Mouse (Mus musculus): ENCODE data around the gene Ykt6. TPM values are rescaled to one million over a fixed set of nuclear protein-coding genes. Genes with fewer than 3 reads are reported as not detected.

Ykt6 gene
- total and polyA plus RNA-seq, 3 experiments, result 79.8 to 117 (median 95.8) TPM

GRCm38 (mm10) chr11:5918111-5918510, 37.4 kb upstream of the Ykt6 start:
- in situ Hi-C loops (cut with MboI; ENCODE audit: low pct_ligation_motif_present, low pct_unique_long_range_greater_than_20kb, low sequenced_read_pairs), result no loop called here
- Histone ChIP-seq H3K4me3 (replicated peaks in 1 of 3; ENCODE audit: low read depth in 2 of 3, low read length in 2 of 3, poor library complexity in 1 of 3) (no peak overlapping the region), H3K9ac (ENCODE audit: insufficient read depth, low read depth) (no peak overlapping the region), H3K27me3 (replicated peaks) (peaks cover 5% of the 10 kb centered on the region), H3K36me3 (replicated peaks in 1 of 2; ENCODE audit: control insufficient read depth in 1 of 2, insufficient read depth in 1 of 2, low read length in 1 of 2) (no peaks in the 10 kb centered on the region), H3K4me2 (ENCODE audit: insufficient read depth, low read depth, poor library complexity, severe bottlenecking) (no peak overlapping the region), H3K9me3 (replicated peaks; ENCODE audit: low read length) (no peaks in the 10 kb centered on the region), H3K4me1 (ENCODE audit: control insufficient read depth in 1 of 2, insufficient read depth in 2 of 2) (peaks cover 4 to 29% of the 10 kb centered on the region in 2 experiments; a peak in 3 of 4 replicates), H3K79me2 (replicated peaks; ENCODE audit: control insufficient read depth, extremely low read depth, insufficient read depth, poor library complexity, severe bottlenecking) (no peaks in the 10 kb centered on the region), H3K27ac (ENCODE audit: insufficient read depth, low read depth) (no peak overlapping the region)
- dilution Hi-C loops (cut with MboI; ENCODE audit: extremely low pct_ligation_motif_present, extremely low pct_unique_long_range_greater_than_20kb, low sequenced_read_pairs), result no loop called here
- DNase-seq (ENCODE audit: extremely low read depth), result no peak
- no peak for TF ChIP-seq MYC (IDR thresholded peaks at IDR 0.05; ENCODE audit: low read depth, low read length)
- TF ChIP-seq JUN (IDR thresholded peaks at IDR 0.05; ENCODE audit: insufficient read depth, low read depth, low read length), result no peak
- TF ChIP-seq SIN3A (IDR thresholded peaks at IDR 0.05; ENCODE audit: low read length), result no peak
- no peak for TF ChIP-seq BHLHE40 (IDR thresholded peaks at IDR 0.05; ENCODE audit: low read depth, low read length)
- TF ChIP-seq CTCF (conservative IDR thresholded peaks at IDR 0.05 in 1 of 2, IDR thresholded peaks at IDR 0.05 in 1 of 2; ENCODE audit: low read depth in 2 of 2, low read length in 2 of 2), result no peak
- TF ChIP-seq CHD1 (IDR thresholded peaks at IDR 0.05; ENCODE audit: low read depth, low read length), result no peak
- TF ChIP-seq JUND (conservative IDR thresholded peaks at IDR 0.05; ENCODE audit: low read depth, low read length), result no peak
- TF ChIP-seq PAX5 (IDR thresholded peaks at IDR 0.05; ENCODE audit: low read length), result no peak

GRCm38 (mm10) chr11:5919606-5920005, 35.9 kb upstream of the Ykt6 start:
- H3K4me1 ChIP-seq (ENCODE audit: control insufficient read depth in 1 of 2, insufficient read depth in 2 of 2), result peaks cover 4 to 24% of the 10 kb centered on the region in 2 experiments; a peak in 3 of 4 replicates
- H3K79me2 ChIP-seq (replicated peaks; ENCODE audit: control insufficient read depth, extremely low read depth, insufficient read depth, poor library complexity, severe bottlenecking), result no peaks in the 10 kb centered on the region
- dilution Hi-C loops (cut with MboI; ENCODE audit: extremely low pct_ligation_motif_present, extremely low pct_unique_long_range_greater_than_20kb, low sequenced_read_pairs), result no loop called here
- no peaks in the 10 kb centered on the region for H3K36me3 ChIP-seq (replicated peaks in 1 of 2; ENCODE audit: control insufficient read depth in 1 of 2, insufficient read depth in 1 of 2, low read length in 1 of 2)
- H3K27me3 ChIP-seq (replicated peaks), result peaks cover 3% of the 10 kb centered on the region
- no peaks in the 10 kb centered on the region for H3K9me3 ChIP-seq (replicated peaks; ENCODE audit: low read length)
- TF ChIP-seq MAX (IDR thresholded peaks at IDR 0.05; ENCODE audit: low read length), result no peak
- DNase-seq (ENCODE audit: extremely low read depth), result no peak
- H3K9ac ChIP-seq (ENCODE audit: insufficient read depth, low read depth), result no peak overlapping the region
- no peak overlapping the region for H3K4me2 ChIP-seq (ENCODE audit: insufficient read depth, low read depth, poor library complexity, severe bottlenecking)
- in situ Hi-C loops (cut with MboI; ENCODE audit: low pct_ligation_motif_present, low pct_unique_long_range_greater_than_20kb, low sequenced_read_pairs), result no loop called here
- no peak overlapping the region for H3K4me3 ChIP-seq (replicated peaks in 1 of 3; ENCODE audit: low read depth in 2 of 3, low read length in 2 of 3, poor library complexity in 1 of 3)
- no peak overlapping the region for H3K27ac ChIP-seq (ENCODE audit: insufficient read depth, low read depth)

GRCm38 (mm10) chr11:5920323-5920960, 35.1 kb upstream of the Ykt6 start:
- Histone ChIP-seq H3K27ac (ENCODE audit: insufficient read depth, low read depth) (no peak overlapping the region), H3K4me3 (replicated peaks in 1 of 3; ENCODE audit: low read depth in 2 of 3, low read length in 2 of 3, poor library complexity in 1 of 3) (no peak overlapping the region), H3K4me2 (ENCODE audit: insufficient read depth, low read depth, poor library complexity, severe bottlenecking) (no peak overlapping the region), H3K9me3 (replicated peaks; ENCODE audit: low read length) (no peaks in the 10 kb centered on the region), H3K4me1 (ENCODE audit: control insufficient read depth in 1 of 2, insufficient read depth in 2 of 2) (peaks cover 4 to 24% of the 10 kb centered on the region in 2 experiments; a peak in 3 of 4 replicates), H3K79me2 (replicated peaks; ENCODE audit: control insufficient read depth, extremely low read depth, insufficient read depth, poor library complexity, severe bottlenecking) (no peaks in the 10 kb centered on the region), H3K36me3 (replicated peaks in 1 of 2; ENCODE audit: control insufficient read depth in 1 of 2, insufficient read depth in 1 of 2, low read length in 1 of 2) (no peaks in the 10 kb centered on the region), H3K27me3 (replicated peaks) (no peaks in the 10 kb centered on the region), H3K9ac (ENCODE audit: insufficient read depth, low read depth) (no peak overlapping the region)
- no peak for TF ChIP-seq SMC3 (IDR thresholded peaks at IDR 0.05; ENCODE audit: low read depth, low read length)
- TF ChIP-seq CHD1 (IDR thresholded peaks at IDR 0.05; ENCODE audit: low read depth, low read length), result no peak
- no peak for TF ChIP-seq MYC (IDR thresholded peaks at IDR 0.05; ENCODE audit: low read depth, low read length)
- in situ Hi-C loops (cut with MboI; ENCODE audit: low pct_ligation_motif_present, low pct_unique_long_range_greater_than_20kb, low sequenced_read_pairs) (no loop called here), dilution Hi-C loops (cut with MboI; ENCODE audit: extremely low pct_ligation_motif_present, extremely low pct_unique_long_range_greater_than_20kb, low sequenced_read_pairs) (no loop called here)
- no peak for DNase-seq (ENCODE audit: extremely low read depth)
